Mouse (Mus musculus) 3134 (cell line): ENCODE data around the gene Gm45837.

Experiments used
- DNase-seq: peaks from one replicate; pipeline ENCODE4 v3.0.0-alpha.2; 2011; ENCODE audit warnings: low spot score; ENCODE audit not compliant: insufficient read length; ENCODE audit errors: extremely low read depth

Gm45837 gene

GRCm38 (mm10) chr7:101389256-101389655, 21.4 kb upstream of the Gm45837 start:
- no peak for DNase-seq

DNA sequence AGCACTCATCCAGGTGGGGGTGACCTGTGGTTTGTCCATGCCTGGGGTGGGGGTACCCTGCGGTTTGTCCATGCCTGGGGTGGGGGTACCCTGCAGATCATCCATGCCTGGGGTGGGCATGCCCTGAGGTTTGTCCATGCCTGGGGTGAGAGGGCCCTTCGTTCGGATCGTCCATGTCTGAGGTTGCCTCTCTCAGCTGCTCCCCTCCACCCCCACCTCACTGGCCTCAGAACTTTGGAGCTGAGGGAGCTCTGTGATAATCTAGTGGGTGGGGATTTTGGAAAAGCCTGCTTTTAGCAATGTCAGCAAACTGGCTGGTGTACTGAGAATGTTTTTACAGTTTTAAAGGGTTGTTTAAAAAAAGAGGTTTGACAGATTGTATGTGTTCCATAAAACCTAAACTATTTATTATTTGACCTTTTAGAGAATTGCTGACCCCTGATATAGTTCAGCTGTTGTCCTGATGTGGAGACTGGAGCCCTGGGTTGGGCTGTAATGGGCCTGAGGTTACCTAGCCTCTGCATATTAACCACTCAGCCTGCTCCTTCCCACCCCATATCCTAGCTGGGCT, 18.7 kb upstream of the Gm45837 start:
- DNase-seq, result no peak

DNA sequence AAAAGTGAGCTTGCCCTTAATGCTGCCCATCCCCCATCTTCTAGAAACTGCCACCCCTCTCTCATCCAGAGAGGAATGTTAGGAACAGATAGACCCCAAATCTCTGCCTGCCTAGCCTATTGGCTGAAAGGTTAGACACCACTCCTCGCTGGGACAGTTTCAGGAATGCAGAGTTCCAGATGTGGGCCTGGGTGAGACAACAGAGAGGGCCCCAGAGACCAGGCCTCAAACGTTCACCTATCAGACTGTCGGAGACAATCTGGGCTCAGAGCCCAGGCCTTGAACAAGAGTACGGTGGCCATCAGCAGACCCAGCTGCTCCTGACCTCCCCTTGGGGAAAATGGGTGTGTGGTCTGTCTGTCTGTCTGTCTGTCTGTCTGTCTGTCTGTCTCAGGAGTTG, 17.7 kb upstream of the Gm45837 start:
- DNase-seq, result no peak

DNA sequence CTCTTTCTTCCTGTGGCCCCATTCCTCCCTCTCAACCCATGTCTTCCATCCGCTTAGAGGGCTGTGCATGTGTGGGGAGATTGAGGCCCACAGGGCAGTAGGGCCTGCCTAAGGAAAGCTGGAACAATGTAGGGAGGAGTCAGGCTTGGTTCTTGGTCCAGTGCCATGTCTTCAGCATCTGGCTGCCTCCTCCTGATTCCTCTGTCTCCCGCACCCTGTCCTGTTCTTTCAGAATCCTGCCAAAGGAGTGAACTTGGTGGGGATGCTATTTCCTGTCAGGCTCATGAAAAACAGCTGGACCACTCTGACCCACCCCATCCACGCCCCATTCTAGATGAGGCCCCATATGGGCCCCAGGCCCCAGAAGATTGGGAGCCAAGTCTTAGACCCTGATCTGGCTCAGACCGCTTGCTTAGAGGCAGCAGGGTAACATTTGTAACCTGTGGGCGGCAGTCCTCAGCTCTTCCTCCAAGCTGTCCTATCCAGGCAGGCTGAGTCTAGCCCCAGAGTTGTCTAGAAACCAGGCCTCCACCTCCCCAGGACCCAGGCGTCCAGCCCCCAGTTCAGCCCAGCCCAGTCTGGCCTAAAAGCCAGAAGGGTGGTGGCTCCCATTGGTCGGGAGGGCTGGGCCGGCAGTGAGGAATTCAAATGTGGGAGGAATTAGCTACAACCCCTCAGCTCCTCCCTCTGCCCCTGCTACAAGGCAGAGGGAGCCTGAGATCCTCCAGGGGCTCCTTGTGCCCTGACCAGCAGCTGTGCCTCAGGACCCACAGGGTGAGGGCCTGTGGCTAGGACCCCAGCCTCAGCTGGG, 16.8 kb upstream of the Gm45837 start:
- DNase-seq, result no peak

GRCm38 (mm10) chr7:101394569-101394968, 16.1 kb upstream of the Gm45837 start:
- no peak for DNase-seq

- DNase-seq, result no peak
Observed at GRCm38 (mm10) chr7:101395471-101395870, 15.2 kb upstream of the Gm45837 start.

DNA sequence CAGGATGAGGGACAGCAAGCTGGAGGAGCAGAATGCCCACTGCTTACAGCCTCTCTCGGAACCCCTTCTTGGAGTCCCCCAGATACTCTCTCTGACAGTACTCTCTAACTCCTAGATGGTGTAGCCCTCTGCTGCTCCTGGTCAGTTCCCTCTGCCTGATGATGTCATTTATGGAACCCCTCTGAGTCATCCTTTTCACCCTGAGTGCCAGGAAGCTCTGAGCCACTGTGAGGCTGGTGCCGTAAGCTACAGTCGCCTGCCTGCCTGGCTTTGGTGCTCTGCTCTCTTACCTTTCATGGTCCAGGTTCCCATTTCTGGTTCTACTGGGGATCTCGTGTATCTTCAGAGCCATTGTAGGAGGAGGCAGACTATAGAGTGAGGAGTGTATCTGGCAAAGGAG, 13.5 kb upstream of the Gm45837 start:
- peak; percentile 50 for DNase-seq

GRCm38 (mm10) chr7:101401510-101401909, 9.2 kb upstream of the Gm45837 start:
- DNase-seq, result no peak

- no peak for DNase-seq
Observed at GRCm38 (mm10) chr7:101403831-101404230, 6.9 kb upstream of the Gm45837 start.

DNA sequence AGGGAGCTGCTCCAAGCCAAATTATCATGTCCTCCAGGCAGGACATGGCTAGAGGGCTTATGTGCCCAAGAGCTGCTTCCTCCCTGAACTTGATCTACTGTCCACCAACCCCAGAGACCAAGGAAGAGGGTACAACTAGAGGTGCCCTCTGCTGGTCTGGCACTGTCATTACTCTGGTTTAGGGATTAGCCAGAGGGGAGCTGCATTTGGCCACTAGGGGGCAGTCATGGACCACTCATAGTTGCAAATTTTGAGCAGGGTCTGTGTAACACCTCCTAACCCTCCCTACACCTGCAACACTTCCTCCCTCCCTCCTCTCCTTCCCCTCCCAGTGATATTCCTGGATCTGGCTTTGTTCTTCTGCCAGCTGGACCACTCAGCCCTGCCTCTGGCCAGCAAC, 2.1 kb downstream of the Gm45837 start:
- peak; percentile 50 for DNase-seq

DNA sequence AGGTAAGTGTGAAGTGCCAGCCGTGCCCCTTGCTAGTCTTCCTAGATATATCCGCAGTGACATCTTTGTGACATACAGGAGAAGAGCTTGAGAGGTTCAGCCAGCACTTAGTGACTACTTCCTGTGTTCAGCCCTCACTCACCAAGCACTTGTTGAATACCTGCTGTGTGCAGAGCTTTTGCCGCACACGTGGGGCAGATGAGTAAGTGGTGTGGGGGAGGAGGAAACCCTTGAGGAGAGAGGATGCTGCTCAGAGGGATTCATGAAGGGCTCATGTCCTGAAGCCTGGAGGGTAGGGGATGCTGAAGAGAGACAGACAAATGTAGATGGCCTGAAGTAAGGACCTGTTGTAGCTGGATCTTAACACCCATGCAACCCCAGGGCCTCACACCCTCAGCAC, 3.5 kb downstream of the Gm45837 start:
- DNase-seq, result no peak

DNA sequence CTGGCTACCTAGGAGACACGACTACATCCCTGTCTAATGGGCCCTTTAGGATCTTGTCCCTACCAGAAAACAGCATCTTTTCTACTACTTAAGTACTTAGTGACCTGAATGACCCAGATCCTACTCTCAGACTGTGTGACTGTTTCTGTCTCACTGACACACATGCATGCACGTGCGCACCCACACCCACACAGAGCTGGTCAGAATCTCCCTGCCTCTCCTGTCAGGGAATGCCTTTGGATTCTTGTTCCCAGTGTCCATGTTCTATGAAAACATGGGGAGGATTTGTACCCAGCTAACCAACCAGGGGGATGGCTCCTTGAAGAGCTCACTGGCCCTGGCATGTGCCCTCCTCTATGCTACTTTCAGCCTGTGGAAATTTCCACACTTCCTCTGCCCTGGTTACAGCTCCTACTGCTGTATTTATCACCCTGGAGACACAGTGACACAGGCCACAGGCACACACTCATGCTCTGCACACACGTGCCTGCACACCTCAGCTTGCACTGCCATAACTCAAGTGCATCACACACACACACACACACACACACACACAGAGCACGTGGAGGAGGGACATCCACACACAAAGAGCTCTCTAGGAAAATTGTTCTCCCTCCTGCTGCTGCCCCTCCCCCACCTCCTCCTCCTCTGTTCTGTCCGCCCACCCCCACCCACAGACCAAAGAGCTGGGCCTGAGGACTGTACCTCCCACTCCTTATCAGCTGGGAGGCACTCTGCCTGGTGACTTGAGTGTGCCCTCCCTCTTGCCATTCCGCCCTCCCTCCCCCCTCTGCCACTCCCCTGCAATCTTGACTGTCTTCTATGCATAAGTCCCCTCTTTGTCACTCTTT, 4.2 kb downstream of the Gm45837 start:
- no peak for DNase-seq

DNA sequence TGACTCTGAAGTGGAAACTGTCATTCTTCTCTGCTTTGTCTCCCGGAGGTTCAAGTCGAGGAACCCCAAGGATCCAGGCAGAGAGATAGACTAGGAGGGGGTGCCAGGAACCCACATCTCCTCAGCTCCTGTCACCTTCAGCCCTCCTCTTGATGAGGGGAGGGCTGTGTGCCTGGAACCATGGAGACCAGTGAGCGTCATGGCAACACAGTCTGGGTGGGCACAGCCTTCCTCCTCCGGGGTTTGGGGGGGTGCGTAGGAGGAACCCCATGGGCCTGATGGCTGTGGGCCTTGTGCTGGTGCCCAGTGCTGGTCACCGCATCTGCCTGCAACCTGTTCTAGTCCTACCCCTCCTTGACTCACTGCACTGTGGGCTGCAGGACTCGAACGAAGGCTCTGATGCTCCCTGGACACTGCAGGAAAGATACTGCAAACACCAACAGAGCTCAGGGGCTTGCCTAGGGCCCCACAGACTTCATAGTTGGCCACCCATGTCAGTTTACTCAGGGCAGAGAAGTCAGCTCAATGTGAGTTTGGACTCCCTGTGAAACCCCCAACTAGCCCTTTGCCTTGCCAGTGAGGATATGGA, 4.9 kb downstream of the Gm45837 start:
- DNase-seq, result no peak

DNA sequence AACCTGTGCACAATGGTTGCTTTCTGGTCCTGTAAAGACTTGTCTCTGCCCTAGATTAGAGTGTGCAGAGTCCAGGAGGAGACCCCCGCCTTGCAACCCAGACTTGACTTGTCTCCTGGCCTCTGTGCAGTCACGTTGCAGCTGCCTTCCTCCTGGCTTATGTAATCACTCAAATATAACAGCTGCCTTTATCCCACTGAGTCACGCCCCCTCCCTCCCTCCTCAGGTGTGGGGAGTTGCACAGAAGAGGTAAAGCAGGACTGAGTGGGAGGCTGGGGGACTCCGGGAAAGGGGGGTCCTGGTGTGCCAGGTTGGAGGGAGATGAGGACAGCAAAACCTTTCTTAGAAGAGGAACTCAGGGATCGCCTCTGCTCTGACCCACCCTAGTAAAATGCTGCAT, 5.7 kb downstream of the Gm45837 start:
- no peak for DNase-seq

DNA sequence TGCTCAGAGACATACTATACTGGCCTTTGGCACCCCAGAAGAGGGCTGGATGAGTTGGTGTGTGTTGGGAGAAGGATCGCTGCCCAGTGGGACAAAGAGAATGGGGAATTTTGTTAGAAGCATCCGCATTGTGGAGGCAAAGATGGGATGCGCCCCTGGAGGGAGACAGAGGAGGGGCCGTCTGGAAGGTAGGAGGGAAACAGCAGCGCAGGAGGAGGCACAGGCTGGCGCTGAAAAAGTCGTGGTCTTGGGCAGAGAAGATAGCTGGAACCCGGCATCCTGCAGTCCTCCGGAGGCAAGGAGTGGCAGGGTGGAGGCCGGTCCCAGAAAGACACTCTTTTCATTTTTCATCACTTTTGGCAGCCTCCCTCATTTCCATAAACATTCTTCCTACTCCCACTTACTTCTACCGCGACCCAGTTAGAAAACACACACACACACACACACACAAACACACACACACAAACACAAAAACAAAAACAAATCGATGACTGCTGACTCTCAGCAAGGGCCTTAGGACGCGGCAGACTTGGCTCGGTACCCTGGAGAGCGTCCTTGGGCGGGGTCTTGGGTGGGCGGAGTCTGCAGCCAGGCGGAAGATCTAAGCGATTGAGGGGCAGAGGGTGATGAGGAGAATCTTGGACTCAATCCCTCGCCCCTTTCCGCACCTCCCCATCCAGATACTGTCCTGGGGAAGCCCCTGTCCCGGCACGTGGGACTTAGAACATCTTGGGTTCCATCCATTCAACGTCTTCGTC, 8.5 kb downstream of the Gm45837 start:
- DNase-seq, result no peak

GRCm38 (mm10) chr7:101421529-101421928, 10.8 kb downstream of the Gm45837 start, which contains the start of gene Pde2a:
Gene Pde2a, plus strand, starts transcription at chr7:101421691.
- DNase-seq, result no peak

- DNase-seq, result no peak
Observed at GRCm38 (mm10) chr7:101422069-101422468, 11.4 kb downstream of the Gm45837 start.

GRCm38 (mm10) chr7:101422646-101423045, 12.0 kb downstream of the Gm45837 start:
- no peak for DNase-seq

DNA sequence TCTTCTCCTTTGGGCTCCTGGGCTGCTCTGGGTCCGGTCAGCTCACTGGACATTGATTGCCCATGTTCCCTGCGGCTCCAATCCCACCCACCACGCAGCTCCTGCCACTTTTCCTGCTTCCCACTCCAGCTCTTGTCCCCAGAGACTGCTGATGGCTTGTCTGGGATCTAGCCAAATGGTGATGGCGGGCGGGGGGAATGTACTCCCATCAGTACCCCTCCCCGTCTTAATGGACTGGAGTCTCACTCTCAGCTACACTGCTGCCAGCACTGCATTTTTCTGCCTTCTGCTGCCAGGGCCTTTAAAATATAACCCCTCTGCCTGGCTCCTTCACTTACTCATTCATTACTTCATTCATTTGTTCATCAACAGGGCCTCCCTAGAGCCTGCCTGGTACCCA, 13.3 kb downstream of the Gm45837 start:
- DNase-seq, result no peak

- DNase-seq, result no peak
Observed at GRCm38 (mm10) chr7:101426692-101427091, 16.0 kb downstream of the Gm45837 start.
